Mouse (Mus musculus): ENCODE measurements around the gene C330007P06Rik.

GRCm38 (mm10) chrX:36826873-36827272, 47.0 kb downstream of the C330007P06Rik start:
- TF ChIP-seq CTCF (IDR thresholded peaks at IDR 0.05) (no peak), POLR2A (IDR thresholded peaks at IDR 0.05; ENCODE audit: insufficient read depth, low read depth, low read length) (no peak), EP300 (IDR thresholded peaks at IDR 0.05; ENCODE audit: insufficient read depth, low read depth, low read length) (no peak)
